Mouse (Mus musculus) small intestine, adult 2 months (tissue): ENCODE data around the gene Cish.

Experiments
- CTCF ChIP-seq: fragments of 200-500 bp; IDR thresholded peaks from 2 replicates; pipeline ENCODE4 v1.5.1; 2012; ENCODE audit warnings: low read depth, mild to moderate bottlenecking, control low read depth, inconsistent platforms, low read length, moderate library complexity, mixed read lengths; ENCODE audit not compliant: insufficient replicate concordance, insufficient read length; ENCODE audit errors: extremely low read depth
- POLR2A ChIP-seq: fragments of 200-500 bp; IDR thresholded peaks from 2 replicates; pipeline ENCODE4 v1.6.1; 2012; ENCODE audit warnings: low read depth, mild to moderate bottlenecking, control low read depth, inconsistent platforms, low read length, moderate library complexity

GRCm38 (mm10) chr9:107334356-107334755 is 38.5 kb downstream of the Cish start:
- no peak for TF ChIP-seq CTCF
- no peak for TF ChIP-seq POLR2A
